Mouse (Mus musculus) megakaryocyte, embryonic 14.5 days (primary cell): ENCODE results near the gene Cd101.

Experiments
- FLI1 ChIP-seq: IDR thresholded peaks from 2 replicates; pipeline ENCODE4 v1.6.1; 2012; ENCODE audit warnings: low read length, inconsistent platforms, mixed read lengths
- GATA1 ChIP-seq: IDR thresholded peaks from 3 replicates; pipeline ENCODE4 v1.6.1; 2012; ENCODE audit warnings: mixed read lengths, low read length, inconsistent platforms, borderline replicate concordance

GRCm38 (mm10) chr3:101078344-101078743 is 49.0 kb upstream of the Cd101 start:
- TF ChIP-seq GATA1, result no peak
- no peak for TF ChIP-seq FLI1
